Mouse (Mus musculus): ENCODE data around the gene Tmem91.

DNA sequence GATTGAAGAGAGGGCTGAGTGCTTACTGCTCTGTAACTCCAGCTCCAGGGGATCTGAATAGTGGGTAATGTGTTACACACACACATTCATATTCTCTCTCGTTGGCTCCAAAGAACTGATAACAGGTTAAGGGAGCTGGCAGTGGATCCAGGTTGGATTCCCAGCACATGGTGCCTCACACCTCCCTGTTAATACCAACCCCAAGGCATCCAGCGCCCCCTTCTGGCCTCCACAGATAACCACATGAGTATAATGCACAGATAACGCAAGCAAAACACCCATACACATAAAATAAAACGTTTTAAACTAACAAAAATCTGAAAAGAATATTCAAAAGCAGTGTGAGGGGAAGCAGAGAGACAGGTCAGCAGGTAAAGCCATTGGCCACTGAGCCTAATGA is 2.5 kb downstream of the Tmem91 start:
- TF ChIP-seq CTCF (IDR thresholded peaks at IDR 0.05): peak; percentile 26
- no peak for TF ChIP-seq EP300 (IDR thresholded peaks at IDR 0.05)

All from lung, postnatal 0 days (tissue).